Mouse (Mus musculus) small intestine, adult 2 months (tissue): ENCODE data around the gene 1700086D15Rik.

Experiments
- CTCF ChIP-seq: fragments of 200-500 bp; IDR thresholded peaks from 2 replicates; pipeline ENCODE4 v1.5.1; 2012; ENCODE audit warnings: low read depth, mild to moderate bottlenecking, control low read depth, inconsistent platforms, low read length, moderate library complexity, mixed read lengths; ENCODE audit not compliant: insufficient replicate concordance, insufficient read length; ENCODE audit errors: extremely low read depth
- POLR2A ChIP-seq: fragments of 200-500 bp; IDR thresholded peaks from 2 replicates; pipeline ENCODE4 v1.6.1; 2012; ENCODE audit warnings: low read depth, mild to moderate bottlenecking, control low read depth, inconsistent platforms, low read length, moderate library complexity

- TF ChIP-seq POLR2A = no peak
- no peak for TF ChIP-seq CTCF
Observed at GRCm38 (mm10) chr11:65158658-65158990, 1.1 kb downstream of the 1700086D15Rik start.
